Mouse (Mus musculus) A20 (cell line): ENCODE data around the gene Brinp2.

Experiments used
- DNase-seq: peaks from one replicate; pipeline ENCODE4 v3.0.0-alpha.2; 2011; ENCODE audit warnings: low read depth, low spot score

Brinp2 gene

DNA sequence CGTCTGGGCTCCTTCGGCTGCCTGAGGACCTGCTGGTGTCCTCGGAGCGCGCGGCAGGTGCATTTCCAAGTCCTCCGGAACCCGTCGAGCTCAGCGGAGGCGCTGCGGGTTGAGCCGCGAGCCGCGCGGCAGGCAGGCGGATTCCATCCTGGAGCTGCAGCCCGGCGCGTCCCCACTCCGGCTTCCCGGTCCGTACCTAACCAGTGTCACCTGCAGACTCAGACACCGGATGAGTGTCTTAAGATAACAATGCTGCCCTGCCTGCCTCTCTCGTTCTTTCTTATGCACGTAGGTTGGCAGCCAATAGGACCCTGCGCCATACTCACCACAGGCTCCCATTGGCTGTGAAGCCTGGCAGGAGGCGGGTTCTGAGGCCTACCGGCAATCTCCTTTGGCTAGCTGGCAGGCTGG, at the start of gene Brinp2:
Gene Brinp2 (minus strand): TSS at position 276 of the 411 bp plus-strand sequence.
- no peak for DNase-seq

- no peak for DNase-seq
These were observed 44.8 kb upstream of the Brinp2 start for GRCm38 (mm10) chr1:158400898-158401297.

DNA sequence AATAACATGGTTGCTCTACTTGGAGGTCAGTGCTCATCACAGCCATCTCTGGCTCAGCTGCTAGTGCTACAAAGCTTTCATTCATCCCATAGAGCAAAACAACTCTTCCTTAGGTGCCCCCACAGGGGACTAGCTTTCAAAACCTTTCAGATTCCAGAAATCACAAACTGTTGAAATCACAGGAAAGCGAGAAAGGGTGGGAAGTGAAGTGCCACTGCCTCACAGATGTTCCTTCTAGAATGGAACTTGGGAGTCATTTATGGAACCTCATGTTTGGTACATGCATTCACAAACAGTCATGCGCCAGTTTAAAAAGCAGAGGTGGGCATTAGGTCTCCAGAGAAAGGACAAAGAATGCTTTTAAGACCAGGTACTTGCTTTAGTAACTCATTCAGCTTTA, 40.9 kb upstream of the Brinp2 start:
- no peak for DNase-seq

GRCm38 (mm10) chr1:158390693-158391092, 34.6 kb upstream of the Brinp2 start:
- DNase-seq: no peak

DNA sequence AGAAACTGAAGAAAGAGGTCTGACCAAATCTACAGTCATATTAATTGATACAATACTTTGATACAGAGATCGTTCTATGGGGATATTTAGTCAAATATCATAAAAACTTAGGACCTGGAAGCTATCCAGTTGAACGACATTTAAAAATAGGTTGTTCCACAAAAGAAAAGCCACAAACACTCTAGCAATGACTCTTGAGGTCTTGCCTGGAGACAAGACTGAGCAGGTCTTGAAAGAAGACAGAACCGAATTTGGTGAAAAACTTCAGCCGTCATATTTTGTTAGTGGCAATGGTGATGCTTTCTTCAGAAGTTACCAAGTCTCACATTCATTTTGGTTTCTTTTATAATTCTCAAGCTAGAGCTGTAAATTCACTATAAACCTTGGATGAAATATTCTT, 32.9 kb upstream of the Brinp2 start:
- no peak for DNase-seq

DNA sequence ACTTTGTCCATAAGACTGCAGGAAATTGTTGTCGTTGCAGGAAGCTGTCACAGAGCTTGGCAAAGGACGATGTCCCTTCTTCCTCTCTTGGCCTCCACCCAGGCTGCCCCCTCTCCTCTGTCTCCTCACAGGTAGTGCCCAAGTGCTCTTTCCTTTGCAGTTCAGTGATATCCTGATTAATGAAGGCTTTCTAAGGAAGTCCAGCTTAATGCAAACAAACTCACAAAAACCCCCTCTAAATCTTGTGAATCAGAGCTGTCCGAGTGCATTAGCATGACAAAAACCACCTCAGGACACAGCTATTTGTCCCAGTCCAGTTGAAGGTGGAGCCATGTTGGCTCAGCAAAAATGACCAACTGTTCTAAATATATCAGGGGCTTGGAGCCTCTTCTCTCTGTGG, 30.7 kb upstream of the Brinp2 start:
- DNase-seq: no peak

DNA sequence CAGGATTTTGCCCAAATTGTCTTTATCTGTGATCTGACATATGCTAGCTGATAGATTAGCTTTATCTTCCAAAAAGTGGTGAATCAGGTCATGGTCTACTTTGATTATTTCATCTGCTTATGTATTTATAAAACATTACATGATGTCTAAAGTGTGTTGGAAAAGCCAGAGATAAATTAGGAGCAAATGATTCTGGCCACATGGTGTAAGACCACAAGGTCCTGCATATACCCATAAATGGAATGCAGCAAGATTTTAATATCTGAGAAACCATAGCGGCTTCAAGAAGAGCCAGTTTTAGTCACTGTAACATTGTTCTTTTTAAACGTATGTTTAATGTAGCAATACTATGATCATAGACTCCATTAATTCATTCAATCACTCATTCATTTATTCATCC, 29.2 kb upstream of the Brinp2 start:
- no peak for DNase-seq

GRCm38 (mm10) chr1:158383210-158383609, 27.1 kb upstream of the Brinp2 start:
- no peak for DNase-seq

- no peak for DNase-seq
These were observed 26.2 kb upstream of the Brinp2 start for GRCm38 (mm10) chr1:158382277-158382676.

DNA sequence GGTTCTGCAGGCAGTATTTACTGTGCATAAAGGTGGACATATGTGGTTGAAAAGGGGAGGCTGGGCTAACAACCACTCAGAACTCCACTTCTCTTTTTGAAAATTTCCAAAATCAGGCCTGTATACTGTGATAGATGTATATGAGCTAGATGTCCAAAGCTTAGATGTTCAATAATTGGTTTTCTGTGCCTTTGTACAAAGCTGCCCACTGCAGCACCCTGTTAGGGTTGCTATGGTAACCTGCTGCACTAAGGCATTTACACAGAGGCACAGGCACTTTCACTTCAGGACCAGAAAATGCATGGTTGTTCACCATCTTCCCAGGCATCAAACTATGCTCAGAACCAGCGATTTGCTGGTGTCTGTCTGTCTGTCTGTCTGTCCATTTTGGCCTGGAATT, 8.3 kb upstream of the Brinp2 start:
- no peak for DNase-seq

DNA sequence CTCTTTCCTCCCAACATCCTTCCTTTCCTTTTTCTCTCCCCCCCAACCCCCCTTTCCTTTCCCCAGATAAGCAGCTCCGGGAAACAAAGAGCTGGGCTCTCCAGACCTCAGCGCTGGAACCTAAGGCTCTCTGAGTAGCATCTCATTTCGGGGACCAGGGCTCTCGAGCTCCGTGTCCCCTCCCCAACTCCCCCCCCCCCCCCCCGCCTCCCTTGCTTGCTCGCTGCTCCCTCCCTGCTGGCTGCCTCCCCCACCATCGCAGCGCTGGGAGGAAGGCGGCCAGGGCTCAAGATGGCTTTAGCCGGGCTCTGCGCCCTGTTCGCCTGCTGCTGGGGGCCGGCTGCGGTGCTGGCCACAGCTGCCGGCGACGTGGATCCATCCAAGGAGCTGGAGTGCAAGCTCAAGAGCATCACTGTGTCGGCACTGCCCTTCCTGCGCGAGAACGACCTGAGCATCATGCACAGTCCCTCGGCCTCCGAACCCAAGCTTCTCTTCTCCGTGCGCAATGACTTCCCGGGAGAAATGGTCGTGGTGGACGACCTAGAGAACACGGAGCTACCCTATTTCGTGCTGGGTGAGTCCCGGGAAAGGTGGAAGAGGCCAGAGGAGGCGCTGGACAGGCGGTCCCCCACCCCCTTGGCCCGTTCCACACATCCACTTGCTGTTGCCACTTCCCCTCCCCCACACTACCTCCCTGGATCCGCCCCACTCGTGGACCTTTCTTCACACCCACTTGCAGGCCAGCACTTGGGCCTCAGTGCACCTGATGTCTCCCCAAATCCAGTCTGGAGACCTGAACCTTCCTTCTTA, 6.4 kb upstream of the Brinp2 start:
- DNase-seq: no peak

DNA sequence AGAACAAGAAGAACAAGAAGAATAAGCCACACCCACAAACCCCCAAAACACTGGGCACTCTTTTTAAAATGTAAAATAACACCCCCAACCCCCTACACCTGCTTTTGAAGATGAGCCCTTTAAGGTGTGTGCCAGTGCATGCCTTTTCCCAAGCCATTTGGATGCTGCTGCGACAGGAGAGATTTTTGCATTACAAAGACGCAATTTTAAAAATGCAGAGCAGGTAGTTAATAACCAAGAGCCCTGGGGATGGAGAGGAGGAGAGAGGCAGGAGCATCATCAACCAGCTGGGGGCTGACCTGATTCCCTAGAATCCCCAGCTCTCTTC, 5.8 kb upstream of the Brinp2 start, which contains the start of gene Astn1:
Gene Astn1 (plus strand): TSS at position 310 of the 328 bp plus-strand sequence.
- DNase-seq: no peak

DNA sequence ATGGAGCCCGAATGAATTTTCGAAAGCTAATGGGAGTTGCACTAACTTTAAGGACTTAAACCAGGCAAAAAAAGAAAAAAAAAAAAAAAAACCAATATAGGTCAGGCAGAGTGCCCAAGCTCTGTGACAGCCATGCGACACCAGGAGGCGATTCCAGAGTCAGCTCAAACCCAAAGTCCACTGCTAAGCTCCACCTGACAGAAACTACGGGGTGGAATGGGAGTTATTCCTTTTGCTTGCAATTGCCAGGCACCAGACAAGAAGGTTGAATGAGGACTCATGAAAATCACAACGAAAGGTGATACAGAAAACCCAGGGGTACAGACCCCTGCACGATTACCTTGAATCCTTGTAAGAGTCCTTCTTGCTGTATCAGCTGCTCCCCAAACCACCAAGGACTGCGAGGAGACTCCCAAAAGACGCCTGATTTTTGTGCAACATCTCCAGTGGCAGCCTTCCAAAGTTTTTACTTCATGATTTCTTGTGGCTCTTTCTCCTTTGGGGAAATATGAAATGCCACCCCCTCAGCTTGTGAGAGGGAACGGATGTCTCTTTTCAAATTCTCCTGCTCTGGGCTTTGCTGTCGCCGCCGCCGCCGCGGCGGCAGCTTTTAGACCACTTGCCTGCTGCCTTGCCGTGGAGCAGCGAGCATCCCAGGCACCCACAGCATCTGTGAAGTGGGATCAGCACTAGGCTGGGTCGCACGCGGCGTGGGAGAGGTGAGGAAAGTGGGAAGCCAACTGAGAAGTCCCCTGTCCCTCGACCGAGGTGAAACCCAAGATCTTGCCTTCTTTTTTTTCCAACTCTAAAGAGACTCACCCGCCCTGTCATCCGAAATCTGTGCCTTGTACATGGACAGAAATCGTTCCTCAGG, 712 bp downstream of the Brinp2 start:
- DNase-seq: no peak

DNA sequence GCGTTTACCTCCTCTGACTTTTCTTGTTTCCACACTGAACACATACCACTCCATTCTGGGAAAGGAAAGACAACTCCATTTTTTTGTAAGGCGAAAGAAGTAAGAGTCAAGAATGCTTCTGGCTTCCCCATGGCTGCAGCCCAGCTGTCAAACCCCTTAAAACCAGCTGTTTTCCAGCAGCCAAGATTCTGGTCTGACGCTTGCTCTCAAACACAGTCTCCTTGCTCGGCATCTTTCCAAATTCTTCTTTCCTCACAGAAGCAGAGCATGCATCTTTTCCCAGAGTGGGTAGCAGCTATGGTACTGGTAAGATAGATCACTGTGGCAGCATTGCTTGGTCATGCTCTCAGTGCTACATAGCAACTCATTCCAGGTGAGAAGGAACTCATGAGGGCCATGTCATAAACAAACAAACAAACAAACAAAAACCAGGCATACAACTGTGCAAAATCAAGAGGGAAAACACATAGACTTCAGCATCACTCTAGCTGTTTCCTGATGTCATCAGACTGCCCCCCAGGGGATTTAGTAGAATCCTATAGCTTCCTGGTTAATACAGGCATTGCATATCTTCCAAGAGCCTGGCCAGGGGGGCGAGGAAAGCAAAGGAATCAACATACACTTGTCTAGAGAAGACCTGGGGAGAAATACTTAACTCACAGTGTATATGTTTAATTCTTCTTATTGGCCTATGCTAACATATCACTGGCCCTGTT, 2.3 kb downstream of the Brinp2 start:
- DNase-seq: no peak

DNA sequence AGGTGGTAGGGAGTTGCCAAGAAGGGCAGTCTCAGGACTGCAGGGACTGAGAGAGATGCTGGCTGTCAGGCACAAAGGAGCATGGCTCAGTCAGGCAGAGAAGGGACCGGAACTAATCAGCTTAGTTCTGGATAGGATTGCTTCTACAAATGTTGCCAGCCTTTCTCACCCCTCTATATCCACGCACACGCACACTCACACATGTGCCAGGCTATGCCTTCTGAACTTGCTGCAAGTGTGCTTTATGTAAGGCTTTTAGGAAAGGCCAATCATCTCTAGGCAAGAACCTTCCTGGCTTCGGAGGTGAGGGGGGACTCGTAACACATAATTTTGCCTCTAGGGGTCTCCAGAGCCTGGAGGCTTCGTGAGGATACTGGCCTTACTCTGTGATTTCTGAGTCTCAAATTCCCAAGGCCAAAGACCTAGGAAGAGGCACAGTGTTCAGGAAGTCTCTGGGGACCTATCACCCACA, 12.8 kb downstream of the Brinp2 start:
- DNase-seq: no peak

- DNase-seq: no peak
These were observed 27.3 kb downstream of the Brinp2 start for GRCm38 (mm10) chr1:158328839-158329238.

GRCm38 (mm10) chr1:158328126-158328525, 28.0 kb downstream of the Brinp2 start:
- no peak for DNase-seq

DNA sequence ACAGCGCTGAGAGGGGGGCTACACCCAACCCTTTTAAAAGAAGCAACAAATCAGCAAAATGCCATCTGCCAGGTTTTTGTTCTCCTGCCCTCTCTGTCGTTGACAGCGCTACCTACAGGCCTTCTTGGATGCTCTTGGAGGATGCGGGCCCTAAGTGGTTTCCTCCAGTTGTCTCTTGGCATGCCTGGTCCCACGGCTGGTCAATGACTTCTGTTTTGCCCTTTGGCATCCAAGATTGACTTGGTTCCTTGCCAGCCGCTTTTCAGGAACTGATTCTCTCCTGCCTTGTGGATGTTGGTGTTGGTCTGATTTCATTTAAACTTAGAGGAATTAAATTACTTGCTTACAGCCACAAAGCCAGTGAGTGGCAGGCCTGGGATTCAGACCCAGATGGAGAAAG, 32.8 kb downstream of the Brinp2 start:
- DNase-seq: no peak

DNA sequence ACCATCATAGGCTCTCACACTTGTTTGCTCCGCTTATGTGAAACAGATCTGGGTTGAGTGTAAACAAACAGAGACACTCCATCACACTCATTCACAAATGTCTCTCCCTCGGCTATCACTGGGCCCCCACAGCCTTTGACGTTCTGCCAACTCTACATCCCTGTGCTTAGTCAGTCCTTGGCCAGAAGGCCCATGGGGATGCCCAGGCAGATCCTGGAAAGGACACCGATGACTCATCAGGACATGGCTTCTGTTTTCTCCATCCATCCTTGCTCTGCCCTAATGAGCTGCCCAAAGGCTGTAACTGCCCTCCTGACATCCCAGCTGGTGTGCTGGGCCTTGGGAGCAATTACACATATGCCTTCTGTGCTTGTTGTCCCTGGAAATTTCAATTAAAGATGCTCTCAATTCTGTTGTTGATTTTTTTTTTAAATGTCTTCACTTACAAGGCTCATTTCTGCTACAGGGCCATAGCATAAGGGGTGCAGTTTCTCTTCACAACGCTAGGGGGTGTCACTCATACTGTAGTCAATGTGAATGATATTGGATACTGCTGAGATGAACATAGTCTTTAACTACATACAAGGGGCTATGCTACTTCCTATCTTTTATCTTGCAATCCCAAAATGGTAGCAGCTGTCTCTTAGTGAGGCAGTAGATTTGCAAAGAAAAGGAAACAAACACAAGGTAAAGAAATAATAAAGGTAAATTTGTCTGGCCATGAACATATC, 45.5 kb downstream of the Brinp2 start:
- no peak for DNase-seq

DNA sequence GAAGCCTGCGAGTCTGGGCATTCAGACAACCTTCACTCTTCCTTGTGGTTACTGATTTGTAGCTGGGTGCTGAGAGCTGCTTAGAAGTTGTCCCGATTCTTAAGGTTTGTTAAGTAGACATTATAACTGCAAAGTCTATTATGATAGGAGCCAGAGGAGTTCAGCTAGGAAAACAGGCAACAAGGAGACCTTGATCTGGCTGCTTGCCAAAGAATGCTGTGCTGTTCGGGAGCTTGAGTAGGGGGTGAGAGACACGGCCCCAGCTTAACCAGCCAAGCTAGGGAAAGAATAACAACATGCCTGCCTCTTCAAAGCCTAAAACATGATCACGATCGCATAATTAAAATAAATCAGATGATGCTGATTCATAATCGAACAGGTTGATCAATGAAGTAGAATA, 59.1 kb downstream of the Brinp2 start:
- DNase-seq: no peak

DNA sequence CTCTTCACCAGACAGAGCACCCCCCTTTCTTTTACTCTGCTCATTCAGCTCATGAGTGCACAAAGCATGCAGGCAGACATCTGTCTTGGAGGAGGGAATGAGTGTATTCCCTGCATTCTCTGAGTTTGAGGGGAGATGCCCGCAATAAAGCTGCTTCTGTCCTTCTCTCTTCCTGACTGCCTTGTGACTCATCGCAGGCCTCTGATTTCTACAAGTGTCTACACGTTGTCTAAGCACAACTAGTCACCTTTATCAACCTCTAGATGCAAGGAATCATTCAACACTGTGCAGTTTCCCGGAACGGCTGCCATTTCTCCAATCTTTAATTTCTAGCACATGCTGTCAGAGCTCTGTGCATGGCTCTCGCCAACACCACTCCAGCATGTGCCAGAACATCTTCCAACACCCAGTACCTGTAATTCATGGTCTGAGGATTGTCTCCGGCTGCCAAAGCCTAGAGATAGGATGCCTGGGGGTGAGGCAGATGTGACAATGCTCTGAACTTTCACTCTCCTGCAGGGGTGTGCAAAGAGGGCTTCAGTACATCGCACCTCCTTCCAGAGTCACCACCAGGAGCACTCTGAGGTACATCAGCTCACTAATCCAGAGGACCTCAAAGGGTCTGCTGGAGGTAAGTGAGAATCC, 59.7 kb downstream of the Brinp2 start:
- no peak for DNase-seq
